In genomic region chr10:21027800-21028533, GRCm38 (mm10) we compare ENCODE assay signal across 13 mouse cellular contexts.
DNase-seq lines count a peak whose midpoint lies in the region; ATAC-seq and TF ChIP-seq lines count a peak whose summit lies in the region.
"Had no signal": no experiment of that assay in that cellular context is flagged by ENCODE, and none has a peak within 500 bp of the region (broad histone marks: within the 10 kb centered on the region; RNA-seq: fewer than 3 reads in every experiment).

No protein-coding gene starts in this region.

- no peak overlapping the region for H3K4me3 ChIP-seq in hindbrain, embryonic 11.5 days (ENCODE audit: low read depth, low read length)
- no peak overlapping the region for H3K4me3 ChIP-seq in hindbrain, embryonic 10.5 days
- no peak overlapping the region for H3K4me3 ChIP-seq in intestine, postnatal 0 days (ENCODE audit: low read depth, low read length)
- H3K4me3 ChIP-seq: forebrain, embryonic 15.5 days; limb, embryonic 12.5 days; midbrain, embryonic 10.5 days had no signal

- WGBS in hindbrain, embryonic 11.5 days, result 66% methylated on average over 12 of the region's 12 CpGs
- WGBS in hindbrain, embryonic 10.5 days, result 72% methylated on average over 12 of the region's 12 CpGs
- WGBS in intestine, postnatal 0 days, result 55% methylated on average over 12 of the region's 12 CpGs

- H3K27ac ChIP-seq in hindbrain, embryonic 11.5 days (ENCODE audit: low read depth, low read length), result no peak overlapping the region
- H3K27ac ChIP-seq in hindbrain, embryonic 10.5 days, result no peak overlapping the region
- H3K27ac ChIP-seq in intestine, postnatal 0 days (ENCODE audit: low read depth, low read length), result no peak overlapping the region
- H3K27ac ChIP-seq: forebrain, embryonic 15.5 days; limb, embryonic 12.5 days; midbrain, embryonic 10.5 days had no signal

- peak; percentile 46 for DNase-seq in hindbrain, embryonic 11.5 days (ENCODE audit: low spot score)
- no peak for DNase-seq in hindbrain, embryonic 10.5 days (ENCODE audit: low spot score)
- peak; percentile 75 for DNase-seq in c-Kit-positive CD71-positive TER-119-positive erythroid progenitor cells, embryonic 14.5 days (ENCODE audit: low spot score)
- DNase-seq in retina, embryonic 14.5 days (ENCODE audit: low spot score), result peak; percentile 25
- no peak for DNase-seq in left cerebral cortex, adult 18-20 months (ENCODE audit: low spot score in 2 of 2)
- DNase-seq in cerebellum, adult 18-20 months, result no peak
- DNase-seq in kidney, postnatal 36 days, result no peak
- DNase-seq: cerebellum, adult 2 months; heart, adult 18-20 months had no signal

- H3K36me3 ChIP-seq in hindbrain, embryonic 11.5 days (ENCODE audit: control insufficient read depth, insufficient read depth, low read length), result no peaks in the 10 kb centered on the region
- H3K36me3 ChIP-seq in hindbrain, embryonic 10.5 days, result no peaks in the 10 kb centered on the region
- no peaks in the 10 kb centered on the region for H3K36me3 ChIP-seq in intestine, postnatal 0 days (ENCODE audit: control insufficient read depth, insufficient read depth)
- H3K36me3 ChIP-seq: forebrain, embryonic 15.5 days; limb, embryonic 12.5 days had no signal

- no peak overlapping the region for H3K4me2 ChIP-seq in hindbrain, embryonic 11.5 days (replicated peaks; ENCODE audit: low read depth, low read length)
- H3K4me2 ChIP-seq in intestine, postnatal 0 days (replicated peaks; ENCODE audit: low read depth), result no peak overlapping the region
- H3K4me2 ChIP-seq: forebrain, embryonic 15.5 days; limb, embryonic 12.5 days had no signal

- ATAC-seq in hindbrain, embryonic 11.5 days (ENCODE audit: low FRiP score), result no peak
- peak; percentile 76 for ATAC-seq in intestine, postnatal 0 days
- ATAC-seq: forebrain, embryonic 15.5 days had no signal

- TF ChIP-seq CTCF in intestine, postnatal 0 days (IDR thresholded peaks at IDR 0.05; ENCODE audit: low read depth), result no peak

- no peaks in the 10 kb centered on the region for H3K27me3 ChIP-seq in hindbrain, embryonic 11.5 days (ENCODE audit: control insufficient read depth, insufficient read depth, low read length)
- H3K27me3 ChIP-seq in hindbrain, embryonic 10.5 days (ENCODE audit: insufficient read depth, poor library complexity, severe bottlenecking), result no peaks in the 10 kb centered on the region
- no peaks in the 10 kb centered on the region for H3K27me3 ChIP-seq in intestine, postnatal 0 days (replicated peaks; ENCODE audit: control insufficient read depth, insufficient read depth, low read length)
- H3K27me3 ChIP-seq: forebrain, embryonic 15.5 days; limb, embryonic 12.5 days had no signal

- H3K9ac ChIP-seq in hindbrain, embryonic 11.5 days (ENCODE audit: low read depth, low read length), result no peak overlapping the region
- no peak overlapping the region for H3K9ac ChIP-seq in intestine, postnatal 0 days (ENCODE audit: low read depth, low read length)
- H3K9ac ChIP-seq: forebrain, embryonic 15.5 days; limb, embryonic 12.5 days had no signal

- H3K9me3 ChIP-seq in hindbrain, embryonic 11.5 days (ENCODE audit: control insufficient read depth, low read length), result no peaks in the 10 kb centered on the region
- no peaks in the 10 kb centered on the region for H3K9me3 ChIP-seq in hindbrain, embryonic 10.5 days
- no peaks in the 10 kb centered on the region for H3K9me3 ChIP-seq in intestine, postnatal 0 days (ENCODE audit: control insufficient read depth)
- H3K9me3 ChIP-seq: forebrain, embryonic 15.5 days; limb, embryonic 12.5 days; midbrain, embryonic 10.5 days had no signal

- H3K4me1 ChIP-seq in hindbrain, embryonic 11.5 days (replicated peaks; ENCODE audit: control insufficient read depth, insufficient read depth, low read length), result no peaks in the 10 kb centered on the region
- H3K4me1 ChIP-seq in hindbrain, embryonic 10.5 days (replicated peaks), result 0 out of 2 replicates have a peak, but pooled peaks cover 3% of the 10 kb centered on the region
- H3K4me1 ChIP-seq in intestine, postnatal 0 days (replicated peaks; ENCODE audit: control insufficient read depth, insufficient read depth, low read length), result no peaks in the 10 kb centered on the region
- H3K4me1 ChIP-seq: forebrain, embryonic 15.5 days; limb, embryonic 12.5 days had no signal

Comparison
In these comparisons a context has a peak if more than half of its experiments do, and no peak if none do; other contexts are left out.
1. DNase-seq: peak in hindbrain, embryonic 11.5 days (single experiment), c-Kit-positive CD71-positive TER-119-positive erythroid progenitor cells, embryonic 14.5 days (single experiment) and retina, embryonic 14.5 days (single experiment); none in hindbrain, embryonic 10.5 days (single experiment), left cerebral cortex, adult 18-20 months (0 of 2), cerebellum, adult 18-20 months (0 of 2) and kidney, postnatal 36 days (0 of 2).